Mouse (Mus musculus) mature B cell (primary cell): Measurements from ENCODE around the gene Lpar3.

ENCODE experiments used
- in situ Hi-C: fragments of 300-500 bp; cut with MboI; formaldehyde crosslinking; loops from 2 replicates; pipeline ENCODE4 v1.14.3; 2019

Lpar3 gene

GRCm38 (mm10) chr3:146307341-146307740 is 86.6 kb downstream of the Lpar3 start:
- in situ Hi-C loops = no loop called here

- in situ Hi-C loops = no loop called here
Measured at GRCm38 (mm10) chr3:146307886-146308285, 87.1 kb downstream of the Lpar3 start.

GRCm38 (mm10) chr3:146309586-146309985 is 88.8 kb downstream of the Lpar3 start:
- in situ Hi-C loops = no loop called here

GRCm38 (mm10) chr3:146311121-146311538 is 90.4 kb downstream of the Lpar3 start:
- in situ Hi-C loops = no loop called here

GRCm38 (mm10) chr3:146315414-146315813 is 94.7 kb downstream of the Lpar3 start:
- in situ Hi-C loops = no loop called here

GRCm38 (mm10) chr3:146316293-146316692 is 95.5 kb downstream of the Lpar3 start:
- in situ Hi-C loops = no loop called here

GRCm38 (mm10) chr3:146317366-146317765 is 96.6 kb downstream of the Lpar3 start:
- in situ Hi-C loops = no loop called here

GRCm38 (mm10) chr3:146317911-146318310 is 97.1 kb downstream of the Lpar3 start:
- in situ Hi-C loops = no loop called here

- in situ Hi-C loops = no loop called here
Measured at GRCm38 (mm10) chr3:146318520-146318938, 97.8 kb downstream of the Lpar3 start.

GRCm38 (mm10) chr3:146318987-146319386 is 98.2 kb downstream of the Lpar3 start:
- in situ Hi-C loops = no loop called here

GRCm38 (mm10) chr3:146319503-146319902 is 98.7 kb downstream of the Lpar3 start:
- in situ Hi-C loops = no loop called here

- in situ Hi-C loops = loop anchor here (25.0 kb wide), 2 partner anchors 462 to 612 kb away; no protein-coding TSS in a partner anchor
Measured at GRCm38 (mm10) chr3:146324949-146325348, 104.2 kb downstream of the Lpar3 start.

- in situ Hi-C loops = loop anchor here (25.0 kb wide), 2 partner anchors 460 to 610 kb away; no protein-coding TSS in a partner anchor
Measured at GRCm38 (mm10) chr3:146326743-146327536, 106.2 kb downstream of the Lpar3 start.

- in situ Hi-C loops = loop anchor here (25.0 kb wide), 2 partner anchors 460 to 610 kb away; no protein-coding TSS in a partner anchor
Measured at GRCm38 (mm10) chr3:146327537-146328255, 106.9 kb downstream of the Lpar3 start.

- in situ Hi-C loops = loop anchor here (25.0 kb wide), 2 partner anchors 459 to 609 kb away; no protein-coding TSS in a partner anchor
Measured at GRCm38 (mm10) chr3:146328749-146329148, 108.0 kb downstream of the Lpar3 start.

- in situ Hi-C loops = loop anchor here (25.0 kb wide), 2 partner anchors 455 to 605 kb away; no protein-coding TSS in a partner anchor
Measured at GRCm38 (mm10) chr3:146331819-146332218, 111.1 kb downstream of the Lpar3 start.

GRCm38 (mm10) chr3:146333270-146333669 is 112.5 kb downstream of the Lpar3 start:
- in situ Hi-C loops = loop anchor here (25.0 kb wide), 2 partner anchors 454 to 604 kb away; no protein-coding TSS in a partner anchor

- in situ Hi-C loops = loop anchor here (25.0 kb wide), 2 partner anchors 453 to 603 kb away; no protein-coding TSS in a partner anchor
Measured at GRCm38 (mm10) chr3:146334070-146334469, 113.3 kb downstream of the Lpar3 start.
